In the genomic region with DNA sequence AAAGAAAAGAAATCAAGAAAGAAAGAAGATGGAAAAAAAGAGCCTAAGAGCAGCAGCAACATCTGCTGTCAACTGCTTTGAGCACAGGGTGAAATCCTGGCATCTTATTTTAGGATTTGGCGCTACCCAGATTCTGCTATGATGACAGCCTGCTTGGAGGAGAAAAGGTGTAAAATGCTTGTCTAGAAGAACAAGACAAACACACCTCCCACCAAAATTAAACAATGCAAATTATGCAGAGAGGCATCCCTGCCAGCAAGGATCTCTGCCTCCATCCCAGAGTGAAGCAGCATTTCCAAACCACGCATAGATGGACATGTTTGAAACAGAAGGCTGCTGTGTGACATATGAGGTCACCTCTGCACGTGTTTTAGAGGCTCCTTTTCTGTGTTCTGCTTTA, we compare ENCODE assay signal across 20 mouse cellular contexts. TPM values are rescaled to one million over a fixed set of nuclear protein-coding genes. Genes with fewer than 3 reads are reported as not detected.
DNase-seq lines count a peak whose midpoint lies in the region; ATAC-seq lines count a peak whose summit lies in the region.
"Had no signal": no experiment of that assay in that cellular context is flagged by ENCODE, and none has a peak within 500 bp of the region (broad histone marks: within the 10 kb centered on the region; RNA-seq: fewer than 3 reads in every experiment).

No protein-coding gene starts in this region.

- no peak; the same call in 1 of the 2 replicates for ATAC-seq in forebrain, embryonic 14.5 days
- ATAC-seq in forebrain, embryonic 12.5 days (ENCODE audit: low FRiP score) = no peak
- ATAC-seq in intestine, embryonic 16.5 days = no peak
- no peak for ATAC-seq in erythroid progenitor cell, adult 5-6 weeks (replicated peaks; ENCODE audit: low FRiP score, poor library complexity, severe bottlenecking)
- ATAC-seq: inflammation-experienced regulatory T-cells, adult 6 months; midbrain, embryonic 16.5 days had no signal

- no peaks in the 10 kb centered on the region for H3K27me3 ChIP-seq in forebrain, embryonic 14.5 days (replicated peaks; ENCODE audit: control insufficient read depth, insufficient read depth, low read length)
- H3K27me3 ChIP-seq in forebrain, embryonic 12.5 days = no peaks in the 10 kb centered on the region
- H3K27me3 ChIP-seq in intestine, embryonic 16.5 days (replicated peaks; ENCODE audit: control insufficient read depth, insufficient read depth, low read length) = no peaks in the 10 kb centered on the region
- H3K27me3 ChIP-seq: CH12.LX; kidney, embryonic 15.5 days; liver, embryonic 15.5 days; stomach, embryonic 15.5 days had no signal

- H3K4me2 ChIP-seq in forebrain, embryonic 14.5 days (ENCODE audit: low read length) = no peak overlapping the region
- H3K4me2 ChIP-seq in forebrain, embryonic 12.5 days = no peak overlapping the region
- no peak overlapping the region for H3K4me2 ChIP-seq in intestine, embryonic 16.5 days (ENCODE audit: low read depth, low read length)
- H3K4me2 ChIP-seq: kidney, embryonic 15.5 days; liver, embryonic 15.5 days; stomach, embryonic 15.5 days had no signal

- H3K27ac ChIP-seq in forebrain, embryonic 14.5 days (ENCODE audit: low read depth, low read length) = no peak overlapping the region
- H3K27ac ChIP-seq in forebrain, embryonic 12.5 days = no peak overlapping the region
- H3K27ac ChIP-seq in intestine, embryonic 16.5 days (ENCODE audit: low read length) = no peak overlapping the region
- H3K27ac ChIP-seq: kidney, embryonic 15.5 days; stomach, embryonic 15.5 days had no signal

- no peaks in the 10 kb centered on the region for H3K9me3 ChIP-seq in forebrain, embryonic 14.5 days (replicated peaks; ENCODE audit: control insufficient read depth, low read length)
- no peaks in the 10 kb centered on the region for H3K9me3 ChIP-seq in forebrain, embryonic 12.5 days
- H3K9me3 ChIP-seq in intestine, embryonic 16.5 days (ENCODE audit: control insufficient read depth, low read length) = no peaks in the 10 kb centered on the region
- H3K9me3 ChIP-seq: kidney, embryonic 15.5 days; liver, embryonic 15.5 days; stomach, embryonic 15.5 days had no signal

- H3K36me3 ChIP-seq in forebrain, embryonic 14.5 days (ENCODE audit: control insufficient read depth, insufficient read depth, low read length) = no peaks in the 10 kb centered on the region
- H3K36me3 ChIP-seq in forebrain, embryonic 12.5 days (replicated peaks) = no peaks in the 10 kb centered on the region
- H3K36me3 ChIP-seq in intestine, embryonic 16.5 days (ENCODE audit: control insufficient read depth, insufficient read depth, low read length) = no peaks in the 10 kb centered on the region

- WGBS in forebrain, embryonic 14.5 days = 63% methylated on average over 3 of the region's 3 CpGs
- 79% methylated on average over 3 of the region's 3 CpGs for WGBS in forebrain, embryonic 12.5 days
- whole genome bisulfite sequencing in intestine, embryonic 16.5 days = 82% methylated on average over 3 of the region's 3 CpGs

- no peaks in the 10 kb centered on the region for H3K4me1 ChIP-seq in forebrain, embryonic 14.5 days (ENCODE audit: control insufficient read depth, insufficient read depth, low read length)
- peaks cover 3% of the 10 kb centered on the region; the same call in 1 of the 2 replicates for H3K4me1 ChIP-seq in forebrain, embryonic 12.5 days
- H3K4me1 ChIP-seq in intestine, embryonic 16.5 days (ENCODE audit: control insufficient read depth, insufficient read depth, low read length) = no peaks in the 10 kb centered on the region
- H3K4me1 ChIP-seq: kidney, embryonic 15.5 days; stomach, embryonic 15.5 days had no signal

- no peak overlapping the region for H3K4me3 ChIP-seq in forebrain, embryonic 14.5 days (ENCODE audit: low read depth, low read length)
- H3K4me3 ChIP-seq in forebrain, embryonic 12.5 days (replicated peaks) = no peak overlapping the region
- H3K4me3 ChIP-seq in intestine, embryonic 16.5 days (ENCODE audit: low read length) = no peak overlapping the region
- H3K4me3 ChIP-seq: kidney, embryonic 15.5 days; liver, embryonic 15.5 days; stomach, embryonic 15.5 days had no signal

- DNase-seq in forebrain, embryonic 14.5 days (ENCODE audit: low spot score) = peak; percentile 44
- peak; percentile 77 for DNase-seq in right cerebral cortex, adult 18-20 months
- no peak for DNase-seq in right cerebral cortex, postnatal 4 days
- DNase-seq in left cerebral cortex, adult 9 months (ENCODE audit: low spot score in 2 of 2) = peak; percentile 73 to 74
- DNase-seq in lung, postnatal 14 days = no peak
- DNase-seq: adrenal gland, postnatal 10 days; cerebellum, adult 9-11 months; heart, adult 11 months; lung, postnatal 4 days; spleen, adult 18-20 months; thymus, postnatal 25 days had no signal

- H3K9ac ChIP-seq in forebrain, embryonic 14.5 days (ENCODE audit: low read length) = no peak overlapping the region
- H3K9ac ChIP-seq in forebrain, embryonic 12.5 days = no peak overlapping the region
- no peak overlapping the region for H3K9ac ChIP-seq in intestine, embryonic 16.5 days (ENCODE audit: low read depth, low read length)
- H3K9ac ChIP-seq: kidney, embryonic 15.5 days; liver, embryonic 15.5 days; stomach, embryonic 15.5 days had no signal

RNA-seq across cellular contexts. Expression of gene Nab1, which starts 35.2 kb away (rescaled TPM):
- 6.1 and 8.5 TPM in 2 replicates for polyA plus RNA-seq in forebrain, embryonic 14.5 days (2014; fragmentation: Nextera tagmentation; extraction: Ambion mirVana)
- 6.6 and 10.1 TPM in 2 replicates for polyA plus RNA-seq in forebrain, embryonic 12.5 days (2016; fragmentation: Nextera tagmentation; extraction: Ambion mirVana)
- 4.6 and 5.3 TPM in 2 replicates for polyA plus RNA-seq in intestine, embryonic 16.5 days (2015; fragmentation: Nextera tagmentation; extraction: Ambion mirVana)
- total RNA-seq in erythroid progenitor cell, adult 5-6 weeks (2015; ENCODE audit: low replicate concordance) = 9.6 and 14.8 TPM in 2 replicates
- total RNA-seq in erythroid progenitor cell, adult 5-6 weeks (2017; ENCODE audit: low replicate concordance) = 7.2 and 10.4 TPM in 2 replicates

Comparison
In these comparisons a context has a peak if more than half of its experiments do, and no peak if none do; other contexts are left out.
1. DNase-seq: peak in forebrain, embryonic 14.5 days (single experiment), right cerebral cortex, adult 18-20 months (single experiment) and left cerebral cortex, adult 9 months (2 of 2); none in right cerebral cortex, postnatal 4 days (single experiment) and lung, postnatal 14 days (single experiment).